Mouse (Mus musculus) ovary, postnatal 14 days (tissue): Measurements from ENCODE around the gene Gba.

Experiments used
- DNase-seq: peaks from one replicate; pipeline ENCODE4 v3.0.0; 2022; ENCODE audit warnings: low spot score

Gene Gba

DNA sequence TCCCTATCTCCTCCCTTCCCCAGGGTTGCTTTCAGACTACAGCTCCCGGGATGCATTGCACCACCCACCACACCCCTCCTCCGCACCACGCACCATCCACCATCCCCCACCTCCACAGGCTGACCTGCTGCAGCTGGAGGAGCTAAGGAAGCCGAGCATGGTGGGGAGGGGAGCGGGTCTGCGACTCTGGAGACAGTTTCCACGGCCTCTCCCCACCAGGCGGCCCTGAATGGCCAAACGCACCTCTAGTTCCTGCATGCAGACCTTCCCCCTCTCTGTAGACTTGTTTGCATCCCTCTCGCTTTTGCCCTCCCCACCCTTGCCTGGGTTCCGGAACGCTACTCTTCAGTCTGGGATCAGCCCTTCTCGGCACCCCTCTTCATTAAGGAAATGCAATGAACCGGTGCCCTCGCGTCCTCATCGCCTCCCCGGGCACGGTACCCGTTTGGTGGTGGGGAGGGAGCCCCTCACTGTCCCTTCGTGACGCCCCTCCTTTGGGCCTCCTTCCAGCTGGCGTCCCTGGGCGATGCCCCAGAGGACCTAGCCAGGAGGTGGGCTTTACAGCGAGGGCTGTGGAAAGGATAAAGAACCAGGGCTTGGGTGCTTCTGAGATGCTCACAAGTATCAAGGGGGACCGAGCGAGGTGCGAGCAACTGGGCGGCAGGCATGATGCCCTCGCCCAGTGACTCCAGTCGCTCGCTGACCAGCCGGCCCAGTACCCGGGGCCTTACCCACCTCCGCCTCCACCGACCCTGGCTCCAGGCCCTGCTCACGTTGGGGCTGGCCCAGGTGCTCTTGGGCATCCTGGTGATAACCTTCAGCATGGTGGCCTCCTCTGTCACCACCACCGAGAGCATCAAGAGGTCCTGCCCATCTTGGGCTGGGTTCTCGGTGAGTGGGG, 19.4 kb upstream of the Gba start, which contains the start of gene Fam189b:
Gene Fam189b, plus strand, starts transcription at position 86 of the 901 bp plus-strand sequence.
- peak; percentile 78 for DNase-seq

DNA sequence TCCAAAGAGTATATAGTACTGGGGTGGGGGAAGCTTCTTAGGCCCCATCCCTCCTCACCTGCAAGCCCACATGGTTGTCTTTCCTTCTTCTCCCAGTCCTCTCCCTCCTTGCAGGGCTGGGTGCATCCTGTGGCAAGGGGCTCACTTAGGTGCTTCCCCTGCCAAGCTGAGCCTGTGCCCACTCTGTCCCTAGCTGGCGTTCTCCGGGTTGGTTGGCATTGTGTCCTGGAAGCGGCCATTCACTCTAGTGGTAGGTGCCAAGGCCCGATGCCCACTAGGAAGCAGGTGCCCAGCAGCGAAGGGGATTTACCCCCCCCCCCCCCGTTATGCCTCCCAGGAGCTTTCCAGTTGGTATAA, 18.8 kb upstream of the Gba start:
- no peak for DNase-seq

DNA sequence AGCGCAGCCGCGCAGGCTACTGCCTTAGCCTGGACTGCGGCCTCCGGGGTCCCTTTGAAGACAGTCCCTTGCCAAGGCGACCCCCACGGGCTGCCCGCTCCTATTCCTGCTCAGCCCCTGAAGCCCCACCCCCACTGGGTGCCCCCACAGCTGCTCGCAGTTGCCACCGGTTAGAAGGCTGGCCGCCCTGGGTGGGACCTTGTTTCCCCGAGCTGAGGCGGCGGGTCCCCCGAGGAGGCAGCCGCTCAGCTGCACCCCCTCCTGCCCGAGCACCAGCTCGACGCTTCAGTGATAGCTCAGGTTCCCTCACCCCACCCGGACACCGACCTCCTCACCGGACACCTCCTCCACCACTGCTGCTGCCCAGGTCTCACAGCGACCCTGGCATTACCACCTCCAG, 15.5 kb upstream of the Gba start:
- DNase-seq, result no peak

DNA sequence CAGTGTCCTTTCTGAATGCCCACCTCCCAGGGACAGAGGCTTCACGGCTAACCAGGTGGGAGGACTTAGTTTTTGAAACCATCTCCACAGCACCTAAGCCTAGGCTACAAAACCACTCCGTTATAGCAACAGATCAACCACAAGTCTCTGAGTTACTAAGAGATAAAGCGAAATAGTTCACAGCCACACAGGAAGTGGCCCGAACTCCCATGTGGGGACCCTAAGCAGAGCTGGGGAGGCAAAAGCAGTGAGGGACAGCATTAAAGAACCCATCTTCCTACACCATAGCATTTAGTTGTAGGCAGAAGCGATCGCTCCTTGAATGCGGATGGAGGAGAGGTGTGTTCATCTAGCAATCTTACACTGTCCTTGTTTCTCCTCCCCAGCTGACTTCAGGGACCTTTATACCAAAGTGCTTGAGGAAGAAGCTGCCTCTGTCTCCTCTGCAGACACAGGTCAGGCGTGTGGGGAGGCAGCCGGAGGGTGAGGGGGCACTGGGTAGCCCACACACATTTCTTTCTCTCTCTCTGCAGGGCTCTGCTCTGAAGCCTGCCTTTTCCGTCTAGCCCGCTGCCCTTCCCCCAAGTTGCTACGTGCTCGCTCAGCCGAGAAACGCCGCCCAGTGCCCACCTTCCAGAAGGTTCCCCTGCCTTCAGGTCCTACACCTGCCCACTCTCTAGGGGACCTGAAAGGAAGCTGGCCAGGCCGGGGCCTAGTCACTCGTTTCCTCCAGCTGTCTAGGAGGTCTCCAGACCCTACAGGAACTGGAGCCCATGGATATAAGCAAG, 14.8 kb upstream of the Gba start:
- DNase-seq, result no peak

DNA sequence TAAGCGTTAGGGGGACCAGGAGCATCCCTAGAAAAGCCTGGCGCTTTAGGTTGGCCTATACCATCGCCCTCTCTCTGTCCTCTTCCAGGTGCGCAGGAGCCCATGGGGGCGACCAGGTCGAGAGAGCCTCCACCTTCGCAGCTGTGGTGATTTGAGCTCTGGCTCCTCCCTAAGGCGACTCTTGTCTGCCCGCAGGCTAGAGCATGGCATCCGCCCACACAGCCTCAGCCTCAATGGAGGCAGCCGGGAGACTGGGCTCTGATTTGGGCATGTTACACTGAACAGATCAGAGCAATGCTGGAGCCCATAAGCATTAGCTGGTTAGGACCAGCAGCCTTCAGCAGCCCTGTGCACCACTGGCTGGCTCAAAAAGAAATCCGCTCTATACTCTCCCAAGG, 14.3 kb upstream of the Gba start:
- no peak for DNase-seq

DNA sequence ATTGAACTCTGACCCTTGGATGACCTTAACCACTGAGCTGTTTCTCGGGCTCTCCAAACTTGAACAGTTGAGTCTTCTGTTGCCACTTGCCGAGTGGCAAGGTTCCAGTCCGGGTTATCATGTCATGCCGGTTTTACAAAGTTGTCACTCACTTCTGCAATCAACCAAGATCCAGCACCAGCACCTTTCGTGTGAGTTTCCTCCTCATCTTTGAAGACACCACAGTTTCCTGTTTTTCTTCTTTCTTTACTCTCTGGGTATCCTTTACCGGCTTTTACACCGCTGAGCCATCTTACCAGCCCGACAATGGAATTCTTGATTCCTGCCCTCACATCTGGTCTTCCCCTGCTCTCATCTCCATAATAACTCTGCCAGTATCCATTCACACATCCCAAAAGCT, 12.3 kb upstream of the Gba start:
- DNase-seq, result no peak

DNA sequence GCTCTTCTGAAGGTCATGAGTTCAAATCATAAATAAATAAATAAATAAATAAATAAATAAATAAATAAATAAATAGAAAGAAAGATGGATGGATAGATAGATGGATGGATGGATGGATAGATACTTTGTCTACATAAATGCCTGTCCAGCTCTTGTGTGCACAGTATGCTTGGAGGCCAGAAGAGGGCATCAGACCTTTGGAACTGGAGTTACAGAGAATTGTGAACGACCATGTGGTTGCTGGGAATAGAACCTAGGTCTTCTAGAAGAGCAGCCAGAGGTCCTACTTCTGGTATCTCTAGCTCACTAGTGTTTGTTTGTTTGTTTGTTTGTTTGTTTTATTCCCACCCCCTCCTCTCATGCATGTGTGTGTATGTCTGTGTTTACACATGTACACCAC, 9.4 kb upstream of the Gba start:
- DNase-seq, result no peak

DNA sequence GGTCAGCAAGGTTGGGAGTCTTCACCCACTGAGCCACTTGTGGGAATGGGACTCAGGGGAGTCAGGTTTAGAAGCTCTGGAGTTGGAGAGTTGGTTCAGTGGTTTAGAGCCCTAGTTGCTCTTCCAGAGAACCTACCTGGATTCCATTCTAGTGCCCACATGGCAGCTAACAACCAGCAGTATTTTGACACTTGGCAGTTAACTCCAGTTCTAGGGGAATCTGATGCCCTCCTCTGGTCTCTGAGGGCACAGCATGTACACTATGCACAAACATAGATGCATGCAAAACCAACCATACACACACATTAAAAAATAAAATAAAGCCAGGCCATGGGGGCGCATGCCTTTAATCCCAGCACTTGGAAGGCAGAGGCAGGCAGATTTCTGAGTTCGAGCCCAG, 8.9 kb upstream of the Gba start:
- no peak for DNase-seq

DNA sequence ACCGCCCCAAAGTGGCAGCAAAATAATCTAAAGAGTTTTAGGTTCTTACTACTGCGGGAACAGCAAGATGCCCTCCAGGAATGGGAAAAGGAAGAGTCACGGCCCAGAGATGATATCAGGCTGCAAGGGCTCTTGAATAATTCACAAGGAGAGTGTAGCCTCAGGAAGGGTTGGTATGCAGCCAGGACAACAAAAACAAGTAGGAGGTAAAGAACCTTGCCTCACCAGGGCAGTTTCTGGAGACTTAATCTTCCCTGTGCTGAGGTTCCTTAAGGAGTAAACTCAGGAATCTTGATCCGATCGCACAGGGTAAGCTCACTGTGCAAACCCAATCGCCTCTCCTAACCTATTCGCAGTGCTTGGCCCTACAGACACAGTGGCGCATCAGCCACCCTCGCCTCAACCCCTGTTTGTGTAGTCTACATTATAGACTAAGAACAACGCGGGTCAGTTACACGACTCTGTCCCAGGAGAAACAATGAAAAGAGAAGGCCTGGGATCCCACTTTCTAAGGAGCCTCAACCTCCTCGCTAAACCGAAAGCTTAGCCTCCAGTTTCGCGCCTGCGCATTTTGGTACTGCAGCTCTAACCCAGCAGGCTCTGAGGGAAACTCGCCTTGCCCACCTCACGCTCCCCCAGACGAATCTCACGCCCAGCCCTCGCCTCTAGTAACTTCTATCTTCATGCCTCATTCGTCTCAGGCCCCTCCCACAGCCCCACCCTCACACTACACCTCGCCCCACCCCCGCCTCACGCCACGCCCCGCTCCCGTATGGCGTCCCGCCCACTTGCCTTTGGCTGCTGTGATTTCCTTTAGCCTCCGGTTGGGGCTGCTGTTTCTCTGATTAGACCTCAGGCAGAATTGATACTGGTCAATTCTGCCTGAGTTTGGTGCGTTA, 6.5 kb upstream of the Gba start:
- peak; percentile 76 for DNase-seq

DNA sequence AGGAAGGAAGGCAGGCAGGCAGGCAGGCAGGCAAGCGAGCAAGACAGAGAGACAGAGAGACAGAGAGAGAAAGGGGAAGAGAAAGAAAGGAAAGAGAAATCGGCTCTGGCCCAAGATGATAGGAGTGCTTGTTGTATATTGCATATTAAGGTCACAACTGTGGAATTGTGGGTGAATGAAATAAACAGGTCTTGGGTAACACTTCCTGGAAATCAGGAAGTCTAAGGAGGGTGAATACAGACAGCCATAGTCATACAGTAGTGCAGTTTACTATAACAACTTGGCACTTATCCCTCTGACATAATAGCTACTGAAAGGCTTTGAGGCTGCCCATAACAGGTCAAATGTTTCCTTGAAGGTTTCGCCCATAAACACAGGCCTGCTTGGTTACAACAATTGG, 2.9 kb upstream of the Gba start:
- no peak for DNase-seq

DNA sequence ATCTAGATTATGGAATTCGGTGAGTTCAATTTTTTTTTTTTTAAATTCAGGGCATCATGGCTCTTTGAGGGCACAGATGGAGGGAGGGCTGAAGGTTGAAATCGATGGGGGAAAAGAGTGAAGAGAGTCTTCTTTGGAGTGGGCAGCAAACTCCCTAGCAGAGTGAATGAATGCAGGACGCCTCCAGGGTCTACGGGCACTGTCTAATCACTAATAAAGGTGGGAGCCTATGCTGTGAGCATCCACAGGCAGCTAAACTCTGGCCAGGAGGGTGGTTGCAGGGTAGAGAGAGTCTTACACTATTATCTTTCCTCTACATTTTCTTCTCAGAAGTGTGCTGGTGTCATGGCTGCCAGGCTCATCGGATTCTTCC, 400 bp downstream of the Gba start:
- no peak for DNase-seq

DNA sequence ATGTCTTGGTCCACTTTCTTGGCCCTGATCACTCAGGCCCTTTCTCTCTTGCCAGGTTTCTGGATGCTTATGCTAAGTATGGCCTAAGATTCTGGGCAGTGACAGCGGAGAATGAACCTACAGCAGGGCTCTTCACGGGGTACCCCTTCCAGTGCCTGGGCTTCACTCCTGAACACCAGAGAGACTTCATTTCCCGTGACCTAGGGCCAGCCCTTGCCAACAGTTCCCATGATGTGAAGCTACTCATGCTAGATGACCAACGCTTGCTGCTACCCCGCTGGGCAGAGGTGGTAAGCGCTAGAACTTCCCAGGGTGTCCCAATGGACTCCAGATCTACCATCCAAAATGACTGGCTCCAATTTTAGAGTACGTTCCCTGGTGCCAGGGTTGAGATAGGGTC, 3.4 kb downstream of the Gba start:
- no peak for DNase-seq

DNA sequence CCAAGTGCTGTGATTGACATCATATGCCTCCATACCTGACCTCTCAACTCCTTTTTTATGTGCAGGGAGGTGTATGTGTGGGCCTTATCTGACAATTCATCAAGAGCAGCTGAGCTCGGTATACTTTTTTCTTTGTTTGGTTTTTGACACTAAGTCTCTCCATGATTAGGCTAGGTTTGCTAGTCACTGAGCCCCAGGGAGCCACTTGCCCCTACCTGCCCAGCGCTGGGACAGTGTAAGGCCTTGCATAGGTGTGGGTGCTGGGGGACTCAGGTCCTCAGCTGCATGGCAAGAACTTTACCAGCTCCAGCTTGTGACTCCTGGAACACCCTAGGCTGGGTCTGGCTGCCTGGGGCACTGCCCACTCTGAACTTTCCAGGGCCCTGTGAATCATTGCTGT, 4.0 kb downstream of the Gba start:
- DNase-seq, result no peak

DNA sequence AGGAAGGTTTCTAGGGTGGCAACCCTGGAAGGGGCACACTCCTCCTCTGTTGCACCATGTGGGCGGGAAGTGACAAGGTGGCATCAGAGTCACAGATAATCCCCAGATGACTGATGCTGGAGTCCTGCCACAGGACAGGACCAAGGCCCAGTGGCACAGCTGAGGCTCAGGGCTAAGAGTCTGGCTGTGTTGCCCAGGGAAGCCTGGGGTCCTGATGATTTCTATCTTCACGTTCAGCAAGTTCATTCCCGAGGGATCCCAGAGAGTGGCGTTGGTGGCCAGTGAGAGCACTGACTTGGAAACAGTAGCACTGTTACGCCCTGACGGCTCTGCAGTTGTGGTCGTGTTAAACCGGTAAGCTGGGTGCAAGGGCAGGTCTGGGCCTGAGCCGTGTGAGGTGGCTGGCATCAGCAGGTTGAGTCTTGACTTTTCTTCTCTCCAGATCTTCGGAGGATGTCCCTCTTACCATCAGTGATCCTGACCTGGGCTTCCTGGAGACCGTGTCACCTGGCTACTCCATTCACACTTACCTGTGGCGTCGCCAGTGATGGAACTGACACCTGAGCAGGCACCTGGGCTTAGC, 5.4 kb downstream of the Gba start:
- no peak for DNase-seq

DNA sequence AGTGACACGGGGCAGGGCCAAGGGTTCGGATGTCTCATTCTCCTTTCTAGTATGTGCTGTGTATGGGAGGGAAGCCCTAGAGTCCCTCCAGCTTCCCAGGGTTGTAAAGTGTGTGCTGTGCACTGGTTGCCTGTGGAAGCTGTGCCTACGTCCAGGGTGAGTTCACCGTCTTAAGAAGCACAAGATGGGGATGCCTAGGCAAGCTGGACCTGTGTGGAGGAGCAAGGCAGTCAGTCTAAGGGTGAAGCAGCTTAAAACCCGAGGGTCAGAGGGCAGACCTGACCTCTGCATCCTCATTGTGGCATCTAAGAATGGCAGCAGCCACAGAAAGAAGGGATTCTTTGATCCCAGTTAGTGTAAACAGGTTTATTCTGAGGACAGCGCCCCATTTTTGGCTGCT, 6.0 kb downstream of the Gba start:
- no peak for DNase-seq

DNA sequence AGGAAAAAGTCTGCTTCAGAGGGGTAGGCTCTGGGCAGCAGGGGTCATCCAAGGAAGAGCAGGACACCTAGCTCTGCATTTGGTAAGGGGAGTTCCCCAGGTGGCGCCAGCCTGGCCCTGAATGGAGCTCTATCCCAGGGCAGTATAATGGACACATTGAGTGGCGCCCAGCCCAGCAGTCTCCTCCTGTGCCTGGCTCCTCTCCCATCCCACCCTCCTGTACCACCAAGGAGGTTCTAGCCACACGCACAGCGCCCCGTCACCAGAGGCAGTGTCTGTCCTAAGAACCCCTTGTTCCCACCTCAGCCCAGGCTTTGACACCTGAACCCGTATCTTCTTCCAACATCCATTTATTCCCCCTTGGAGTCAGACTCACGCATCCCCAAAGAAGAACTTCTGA, 7.0 kb downstream of the Gba start:
- DNase-seq, result no peak

DNA sequence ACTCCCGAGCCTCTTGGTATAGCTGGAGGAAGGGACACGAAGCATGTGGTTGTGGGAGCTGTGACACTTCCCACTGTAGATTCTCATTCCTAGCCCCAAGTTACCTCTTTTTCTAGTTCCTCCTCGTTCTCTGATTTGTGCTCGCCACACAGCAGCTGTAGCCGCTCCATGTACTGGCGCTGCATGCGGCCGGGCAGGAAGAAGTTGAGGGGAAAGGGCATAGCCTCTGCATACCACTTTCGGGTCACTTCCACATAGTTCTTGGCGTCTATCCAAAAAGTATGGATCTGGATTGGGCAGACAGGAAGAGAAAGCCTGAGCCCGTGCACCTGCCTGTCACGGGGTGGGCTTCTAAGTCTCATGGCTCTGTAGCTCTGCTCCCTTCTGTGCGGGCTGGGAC, 7.4 kb downstream of the Gba start:
- DNase-seq, result no peak

DNA sequence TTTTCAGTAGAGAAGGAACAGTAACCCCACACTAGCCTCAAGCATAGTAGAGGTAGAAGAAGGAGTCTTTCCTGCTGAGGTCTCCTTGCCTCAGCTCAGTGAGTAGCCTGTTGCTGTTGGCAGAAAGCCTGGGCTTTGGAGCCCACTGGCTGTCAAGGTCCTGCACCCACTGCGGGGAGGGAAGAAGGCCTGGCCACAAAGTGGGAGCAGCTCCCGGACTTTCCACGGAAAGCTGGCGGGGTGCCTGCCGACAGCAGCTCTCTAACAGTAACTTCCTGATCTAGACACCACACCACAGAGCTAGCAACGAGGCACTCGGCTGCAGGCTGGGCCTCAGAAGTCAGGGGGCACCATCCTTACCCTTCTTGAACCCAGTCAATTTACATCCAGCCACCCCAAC, 8.0 kb downstream of the Gba start:
- no peak for DNase-seq

DNA sequence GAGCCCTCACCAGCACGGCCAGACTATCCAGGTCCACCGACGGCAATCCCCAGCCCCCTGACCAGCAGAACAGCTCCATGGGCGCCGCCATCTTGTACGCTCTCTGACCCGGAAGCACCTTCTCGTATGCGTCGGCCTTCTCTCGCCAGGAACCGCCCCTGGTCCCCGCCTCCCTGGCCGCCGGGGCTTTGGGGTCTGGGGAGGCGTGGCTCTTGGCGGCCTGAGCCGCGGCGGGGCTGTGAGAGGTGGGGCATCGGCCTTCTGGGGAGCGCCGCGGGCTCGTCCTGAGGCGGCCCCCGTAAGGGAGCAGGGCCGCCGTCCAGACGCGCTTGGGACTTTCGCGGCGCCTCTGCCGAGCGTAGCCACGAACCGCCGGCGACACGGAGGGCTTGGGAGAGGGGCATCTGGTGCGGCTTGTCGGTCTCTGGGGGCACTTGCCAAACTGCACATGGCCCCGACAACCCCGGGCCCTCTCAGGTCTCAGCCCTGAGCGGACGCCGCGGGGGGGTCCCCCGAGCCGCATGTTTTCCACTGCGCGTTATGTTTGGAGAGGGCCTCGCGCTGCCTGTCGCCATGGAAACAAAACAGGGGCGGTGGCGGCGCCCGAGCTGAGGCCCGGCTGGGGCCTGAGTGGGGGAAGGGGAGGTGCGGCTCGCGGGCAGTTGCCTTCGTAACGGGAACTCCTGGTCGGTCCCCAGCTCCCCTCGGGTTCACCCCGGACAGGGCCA, 11.2 kb downstream of the Gba start:
- DNase-seq, result peak; percentile 90

DNA sequence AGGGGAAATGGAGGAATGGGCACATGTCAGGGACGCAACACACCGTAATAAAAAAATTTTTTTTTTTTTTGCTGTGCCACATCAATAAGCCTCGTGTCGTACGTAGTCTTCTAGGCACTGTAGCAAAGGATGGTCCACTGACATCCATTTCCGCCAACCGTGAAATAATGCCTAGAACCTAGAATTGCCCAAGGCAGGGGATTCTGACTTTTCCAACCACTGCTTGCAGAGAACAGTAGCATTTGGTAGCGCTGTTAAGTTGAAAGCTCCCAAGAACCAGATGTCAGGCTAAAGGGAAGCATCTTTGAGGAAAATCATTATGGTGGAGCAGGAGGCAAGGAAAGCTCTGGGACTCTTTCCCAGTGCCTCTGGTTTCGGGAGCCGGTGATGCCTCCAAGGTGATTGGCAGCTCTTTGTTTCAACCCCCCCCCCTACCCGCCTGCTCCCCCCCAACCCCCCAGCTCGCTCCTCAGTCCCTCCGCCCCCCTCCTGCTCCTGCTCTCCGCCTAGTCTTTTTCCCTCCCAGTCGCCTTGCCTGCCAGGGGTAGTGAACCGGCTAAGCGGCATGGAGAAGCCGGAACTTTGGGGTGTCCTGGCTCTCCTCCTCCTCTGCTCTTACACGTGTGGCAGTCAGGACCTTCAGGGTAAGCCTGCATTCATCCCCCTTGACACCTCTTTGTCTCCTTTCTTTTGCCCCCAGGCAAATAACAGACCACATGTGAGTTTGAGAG, 12.1 kb downstream of the Gba start, which contains the start of gene Thbs3:
Gene Thbs3, plus strand, starts transcription at position 500 of the 731 bp plus-strand sequence.
- DNase-seq, result no peak

DNA sequence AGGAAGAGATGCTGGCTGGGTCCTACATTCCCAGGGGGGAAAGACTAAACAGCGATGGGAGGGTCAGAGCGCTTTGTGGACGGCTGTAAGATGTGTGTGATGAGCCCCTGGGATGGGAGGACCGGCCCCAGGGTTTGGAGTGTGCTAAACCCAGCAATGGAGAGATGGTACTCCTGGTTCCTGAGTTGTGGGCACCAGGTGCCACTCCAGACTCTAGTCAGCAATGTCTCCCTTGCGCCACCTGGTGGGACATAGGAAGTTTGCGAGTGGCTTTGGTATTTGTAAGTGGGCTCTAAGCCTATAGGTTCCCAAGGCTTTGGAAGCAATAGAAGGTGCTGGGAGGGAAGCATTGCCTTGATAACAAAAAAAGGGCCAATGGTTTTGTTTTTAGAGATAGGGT, 13.1 kb downstream of the Gba start:
- peak; percentile 76 for DNase-seq
